Mouse (Mus musculus) stomach, embryonic 16.5 days (tissue): Measurements from ENCODE around the gene Eipr1. TPM values are rescaled to one million over a fixed set of nuclear protein-coding genes. Genes with fewer than 3 reads are reported as not detected.

Experiments
- ATAC-seq: fragments of 200-750 bp; cut with Nextera tagmentation; 2 replicates; pipeline ENCODE4 v1.8.0; 2017; ENCODE audit warnings: moderate number of reproducible peaks, moderate TSS enrichment; ENCODE audit not compliant: insufficient read depth, low FRiP score
- H3K27ac ChIP-seq: fragments of 300-500 bp; sonication (generic); 2 replicates; pipeline ENCODE4 v1.5.1; 2014; ENCODE audit warnings: low read length
- H3K27me3 ChIP-seq: fragments of 300-500 bp; sonication (generic); 2 replicates; pipeline ENCODE4 v1.6.1; 2014; ENCODE audit warnings: low read length, control low read depth, mixed read lengths; ENCODE audit not compliant: control insufficient read depth, insufficient read depth
- H3K36me3 ChIP-seq: fragments of 300-500 bp; sonication (generic); 2 replicates; pipeline ENCODE4 v1.6.1; 2014; ENCODE audit warnings: low read length; ENCODE audit not compliant: control insufficient read depth, insufficient read depth
- H3K4me1 ChIP-seq: fragments of 300-500 bp; sonication (generic); 2 replicates; pipeline ENCODE4 v1.6.1; 2014; ENCODE audit warnings: low read length, control low read depth, mixed read lengths; ENCODE audit not compliant: control insufficient read depth, insufficient read depth
- H3K4me2 ChIP-seq: fragments of 300-500 bp; sonication (generic); 2 replicates; pipeline ENCODE4 v1.6.1; 2014; ENCODE audit warnings: low read depth, low read length, mixed read lengths
- H3K4me3 ChIP-seq: fragments of 300-500 bp; sonication (generic); replicated peaks from 2 replicates; pipeline ENCODE4 v1.5.1; 2014; ENCODE audit warnings: mild to moderate bottlenecking, low read length
- H3K9ac ChIP-seq: fragments of 300-500 bp; sonication (generic); 2 replicates; pipeline ENCODE4 v1.6.1; 2014; ENCODE audit warnings: low read length
- H3K9me3 ChIP-seq: fragments of 300-500 bp; sonication (generic); replicated peaks from 2 replicates; pipeline ENCODE4 v1.6.1; 2016; ENCODE audit warnings: low read length, control low read depth; ENCODE audit not compliant: control insufficient read depth
- WGBS: fragments of 180-500 bp; shearing (Covaris S2); extraction: QIAGEN DNeasy Blood & Tissue Kit; methylation state at CpG from one replicate; pipeline ENCODE4 v1.1.7; 2014; 5-methylcytosine and 5-hydroxymethylcytosine counted together
- polyA plus RNA-seq: library from polyadenylated mRNA; unstranded; fragments of >200 nt; fragmentation: Nextera tagmentation; extraction: Ambion mirVana; gene quantifications from 2 replicates; pipeline ENCODE4 v1.2.1, GENCODE M21; 2015

The Eipr1 gene
- polyA plus RNA-seq: 24.9 and 27.7 TPM in 2 replicates

DNA sequence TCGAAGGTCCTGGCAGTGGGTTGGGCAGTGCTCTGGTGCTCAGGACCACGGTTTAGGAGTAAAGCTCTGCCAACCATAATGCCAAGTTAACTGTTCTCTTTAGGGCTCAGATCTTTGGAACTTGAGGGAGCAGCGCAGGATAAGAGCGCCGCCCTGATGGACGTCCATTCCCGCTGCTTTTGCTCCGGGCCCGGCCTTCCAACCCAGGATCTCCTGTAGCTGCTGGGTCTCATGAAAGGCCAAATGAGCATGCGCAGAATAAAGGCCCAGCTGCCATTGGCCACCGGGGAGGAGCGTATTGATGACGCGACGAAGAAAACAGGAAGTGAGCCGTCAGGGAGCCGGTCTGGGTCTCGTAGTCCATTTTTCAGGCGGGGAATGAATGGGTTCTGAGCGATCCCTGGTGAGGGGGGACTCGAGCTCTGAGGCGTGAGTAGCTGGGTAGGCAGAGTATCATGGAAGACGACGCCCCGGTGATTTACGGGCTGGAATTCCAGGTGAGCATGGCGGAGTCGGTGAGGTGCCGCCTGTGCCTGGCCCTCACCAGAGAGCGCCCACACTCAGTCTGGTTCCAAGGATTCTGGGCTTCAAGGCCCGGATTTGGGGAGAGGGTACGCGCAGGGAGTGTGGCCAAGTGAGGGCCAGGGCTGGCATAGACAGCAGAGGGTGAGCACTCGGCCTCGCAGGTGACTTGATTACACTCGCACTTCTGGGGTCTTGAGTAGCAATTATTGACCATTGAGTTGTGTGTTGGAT lies at the start of gene Eipr1:
Gene Eipr1, plus strand, starts transcription at position 296 of the 756 bp plus-strand sequence.
- Histone ChIP-seq H3K36me3 (0 out of 2 replicates have a peak, but pooled peaks cover 7% of the 10 kb centered on the region), H3K27me3 (no peaks in the 10 kb centered on the region), H3K9me3 (no peaks in the 10 kb centered on the region), H3K9ac (peak within 1 kb of the TSS; percentile 78), H3K27ac (no peak within 1 kb of the TSS; the same call in 1 of the 2 replicates), H3K4me3 (peak within 1 kb of the TSS; percentile 82), H3K4me1 (peaks cover 4% of the 10 kb centered on the region; the same call in 1 of the 2 replicates), H3K4me2 (peak within 1 kb of the TSS; percentile 93)
- ATAC-seq: peak; percentile 86
- WGBS: 4% methylated on average over 36 of the region's 36 CpGs

DNA sequence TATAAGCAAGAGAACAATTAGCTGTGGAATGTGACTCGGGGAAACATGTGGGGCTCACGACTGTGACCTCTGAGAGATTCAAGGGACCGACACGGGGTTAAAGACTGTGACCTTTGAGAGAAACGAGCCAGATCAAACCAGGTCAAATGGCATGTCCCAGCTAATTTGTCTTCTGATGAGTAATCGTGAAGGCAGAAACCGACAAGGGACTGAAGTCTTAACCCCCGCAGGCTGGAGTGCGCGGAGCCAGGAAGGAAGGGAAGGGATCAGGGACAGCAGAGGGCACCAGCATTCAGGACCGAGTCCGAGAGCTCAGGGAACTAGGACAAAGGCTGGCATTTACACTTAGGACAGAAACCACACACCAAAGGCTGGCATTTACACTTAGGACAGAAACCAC lies 47.2 kb upstream of the Eipr1 start:
- H3K9me3 ChIP-seq: no peaks in the 10 kb centered on the region
- H3K27me3 ChIP-seq: no peaks in the 10 kb centered on the region
- no peak overlapping the region for H3K9ac ChIP-seq
- no peak overlapping the region for H3K4me3 ChIP-seq
- no peaks in the 10 kb centered on the region for H3K4me1 ChIP-seq
- no peaks in the 10 kb centered on the region for H3K36me3 ChIP-seq
- no peak overlapping the region for H3K4me2 ChIP-seq
- no peak for ATAC-seq
- H3K27ac ChIP-seq: no peak overlapping the region
- WGBS: 21% methylated on average over 12 of the region's 12 CpGs

DNA sequence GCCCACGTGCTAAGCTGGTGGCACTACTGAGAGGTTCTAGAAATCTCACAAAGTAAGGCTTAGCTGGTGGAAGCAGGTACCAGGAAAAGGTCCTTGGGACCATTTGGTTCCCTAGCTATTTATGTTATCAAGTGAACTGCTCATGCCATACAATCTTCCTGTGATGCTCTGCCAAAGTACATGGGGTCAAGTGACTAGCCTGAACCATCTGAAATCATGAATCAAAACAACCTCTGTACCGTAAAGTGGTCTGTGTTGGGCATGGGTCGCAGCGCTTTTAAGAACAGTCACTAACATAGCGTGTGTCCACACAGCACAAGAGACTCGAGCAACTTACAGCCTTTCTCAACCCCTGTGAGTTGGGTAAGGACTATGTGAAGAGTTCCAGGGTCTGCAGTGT lies 46.4 kb upstream of the Eipr1 start:
- H3K9ac ChIP-seq: no peak overlapping the region
- H3K4me3 ChIP-seq: no peak overlapping the region
- H3K9me3 ChIP-seq: no peaks in the 10 kb centered on the region
- ATAC-seq: no peak
- H3K27me3 ChIP-seq: no peaks in the 10 kb centered on the region
- H3K4me2 ChIP-seq: no peak overlapping the region
- no peaks in the 10 kb centered on the region for H3K4me1 ChIP-seq
- no peaks in the 10 kb centered on the region for H3K36me3 ChIP-seq
- 80% methylated on average over 6 of the region's 6 CpGs for WGBS
- no peak overlapping the region for H3K27ac ChIP-seq

DNA sequence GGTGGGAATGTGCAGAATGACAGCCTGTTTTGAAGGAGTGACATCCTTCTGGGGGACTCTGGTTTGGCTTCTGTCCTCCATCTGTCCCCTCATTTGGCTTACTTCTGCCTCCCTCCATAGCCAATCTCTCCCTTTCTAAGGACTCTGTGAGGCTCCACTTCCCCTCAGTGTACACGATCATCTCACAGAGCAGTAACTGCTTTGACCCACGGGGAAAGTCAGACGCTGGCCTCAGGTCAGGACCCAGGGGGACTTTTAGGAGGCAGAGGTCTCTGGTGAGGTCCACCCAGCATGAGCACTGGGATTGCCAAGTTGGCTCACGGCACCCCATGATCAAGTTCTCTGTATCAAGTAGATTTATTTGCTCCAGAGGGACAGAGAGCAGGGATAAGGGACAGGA lies 43.4 kb upstream of the Eipr1 start:
- Histone ChIP-seq H3K4me3 (no peak overlapping the region), H3K36me3 (peaks cover 5% of the 10 kb centered on the region; the same call in 1 of the 2 replicates)
- ATAC-seq: no peak

DNA sequence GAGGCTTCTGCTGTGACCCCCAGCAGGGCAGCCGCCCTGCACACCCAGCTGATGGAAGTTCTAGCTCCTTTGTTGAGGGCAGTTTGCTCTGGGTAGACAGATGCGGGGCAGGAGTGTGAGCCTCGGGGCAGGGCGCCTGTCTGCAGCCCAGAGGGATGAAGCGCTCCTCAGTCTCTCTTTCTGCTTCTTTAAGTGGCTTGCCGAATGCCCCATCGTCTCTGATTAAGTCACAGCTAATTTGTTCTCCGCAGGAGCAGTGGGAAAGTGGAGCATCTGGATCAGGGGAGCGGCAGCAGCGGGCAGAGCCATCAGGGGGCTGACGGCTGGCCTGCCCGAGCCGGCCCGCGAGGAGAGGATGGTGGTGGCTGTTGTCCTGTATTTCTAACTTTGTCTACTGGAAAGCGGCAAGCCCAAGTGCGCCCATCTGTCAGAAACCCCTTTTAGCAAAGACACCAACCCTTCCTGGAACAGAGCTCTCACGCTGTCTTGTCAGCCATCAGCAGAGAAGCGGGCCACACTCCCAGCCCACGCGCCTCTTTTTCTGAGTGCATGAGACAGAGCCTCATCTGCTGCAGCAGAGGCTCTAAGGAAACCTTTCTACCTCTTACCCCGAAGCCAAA lies 40.9 kb upstream of the Eipr1 start:
- no peaks in the 10 kb centered on the region for H3K9me3 ChIP-seq
- ATAC-seq: no peak

More for the DNA sequence above, 43.4 kb upstream of the Eipr1 start:
- H3K27ac ChIP-seq: no peak overlapping the region
- no peaks in the 10 kb centered on the region for H3K27me3 ChIP-seq
- no peak overlapping the region for H3K4me2 ChIP-seq
- 75% methylated on average over 4 of the region's 4 CpGs for WGBS
- H3K9me3 ChIP-seq: no peaks in the 10 kb centered on the region
- H3K4me1 ChIP-seq: no peaks in the 10 kb centered on the region
- no peak overlapping the region for H3K9ac ChIP-seq

DNA sequence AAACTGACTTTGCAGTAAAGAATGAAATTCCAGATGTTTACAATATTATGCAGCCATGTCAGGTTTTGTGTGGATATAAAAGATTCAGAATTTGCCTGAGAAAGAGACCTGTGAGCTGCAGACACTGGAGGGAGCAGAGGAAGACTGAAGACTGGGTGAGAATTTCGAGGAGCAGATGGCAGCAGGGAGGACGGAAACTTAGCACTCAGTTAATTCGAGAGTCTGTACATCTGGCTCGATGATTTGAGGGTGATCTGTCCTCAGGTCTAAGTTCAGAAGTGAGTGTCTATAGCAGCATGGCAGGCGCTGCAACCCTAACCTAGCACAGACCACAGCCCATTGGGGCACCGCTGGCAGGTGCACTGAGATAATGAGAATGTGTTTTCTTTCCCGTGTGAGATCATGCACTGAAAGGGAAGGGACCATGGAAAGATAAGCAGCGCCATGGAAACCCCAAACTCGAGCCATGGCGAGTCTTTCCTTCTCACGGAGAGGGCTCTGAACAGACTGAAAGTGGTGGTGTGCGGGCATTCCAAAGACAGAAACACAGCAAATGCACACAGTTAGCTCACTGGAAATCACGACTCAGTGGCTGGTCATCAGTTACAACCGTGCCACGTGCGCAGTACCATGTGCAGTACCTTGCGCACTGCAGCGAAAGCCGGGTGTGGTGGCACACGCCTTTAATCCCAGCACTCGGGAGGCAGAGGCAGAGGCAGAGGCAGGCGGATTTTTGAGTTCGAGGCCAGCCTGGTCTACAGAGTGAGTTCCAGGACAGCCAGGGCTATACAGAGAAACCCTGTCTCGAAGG lies 36.6 kb upstream of the Eipr1 start:
- no peak overlapping the region for H3K4me2 ChIP-seq
- no peaks in the 10 kb centered on the region for H3K4me1 ChIP-seq
- 80% methylated on average over 24 of the region's 24 CpGs for WGBS
- no peaks in the 10 kb centered on the region for H3K27me3 ChIP-seq
- no peaks in the 10 kb centered on the region for H3K9me3 ChIP-seq
- no peak overlapping the region for H3K9ac ChIP-seq
- peaks cover 11% of the 10 kb centered on the region for H3K36me3 ChIP-seq
- ATAC-seq: no peak
- H3K27ac ChIP-seq: no peak overlapping the region
- no peak overlapping the region for H3K4me3 ChIP-seq

More for the DNA sequence above, 40.9 kb upstream of the Eipr1 start:
- Histone ChIP-seq H3K27ac (no peak overlapping the region), H3K9ac (no peak overlapping the region), H3K27me3 (no peaks in the 10 kb centered on the region), H3K4me1 (no peaks in the 10 kb centered on the region), H3K4me3 (no peak overlapping the region), H3K36me3 (peaks cover 9% of the 10 kb centered on the region; the same call in 1 of the 2 replicates), H3K4me2 (no peak overlapping the region)
- WGBS: 84% methylated on average over 22 of the region's 22 CpGs

DNA sequence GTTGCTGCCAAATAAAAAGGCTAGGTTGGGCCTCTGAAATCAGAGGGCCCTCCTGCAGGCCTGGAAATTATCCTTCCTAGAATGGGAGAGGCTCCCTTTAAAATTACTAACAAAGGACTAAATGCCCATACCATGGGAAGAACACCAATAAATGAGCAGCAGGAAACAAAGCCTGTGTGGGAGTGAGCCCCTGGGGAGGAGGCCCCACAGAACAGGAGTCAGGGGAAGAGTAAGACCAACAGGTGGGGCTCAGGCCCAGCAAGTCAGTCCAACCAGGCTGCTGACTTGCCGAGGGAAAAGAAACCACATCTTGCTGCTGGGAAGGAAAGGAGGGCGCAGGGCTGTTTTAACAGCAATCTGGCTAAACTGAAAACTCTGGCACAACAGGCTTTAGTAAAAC lies 34.5 kb upstream of the Eipr1 start:
- Histone ChIP-seq H3K27me3 (no peaks in the 10 kb centered on the region), H3K36me3 (peaks cover 22% of the 10 kb centered on the region; the same call in 1 of the 2 replicates), H3K4me1 (no peaks in the 10 kb centered on the region), H3K9ac (no peak overlapping the region), H3K4me3 (no peak overlapping the region), H3K4me2 (no peak overlapping the region), H3K9me3 (no peaks in the 10 kb centered on the region), H3K27ac (no peak overlapping the region)
- WGBS: 88% methylated on average over 2 of the region's 2 CpGs
- ATAC-seq: no peak

DNA sequence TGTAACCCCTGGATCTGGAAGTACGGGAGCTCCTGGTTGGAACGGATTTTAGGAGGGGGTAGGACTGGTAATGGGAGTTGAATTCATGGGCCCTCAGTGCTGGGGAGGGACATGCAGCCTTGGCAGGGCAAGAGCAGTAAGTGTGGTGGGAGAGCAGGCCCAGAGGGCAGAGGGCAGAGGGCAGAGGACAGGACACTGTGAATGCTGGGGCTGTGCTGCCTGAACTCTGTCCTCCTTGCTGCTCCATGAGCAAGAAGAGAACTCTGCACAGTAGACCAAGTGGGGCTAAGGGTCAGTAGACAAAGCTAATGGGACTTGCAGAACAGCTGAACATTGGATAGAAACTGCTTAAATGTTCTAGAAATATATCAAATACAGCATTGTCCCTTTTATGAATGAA lies 33.5 kb upstream of the Eipr1 start:
- Histone ChIP-seq H3K36me3 (peaks cover 21% of the 10 kb centered on the region; the same call in 1 of the 2 replicates), H3K4me1 (no peaks in the 10 kb centered on the region), H3K9me3 (no peaks in the 10 kb centered on the region), H3K4me2 (no peak overlapping the region), H3K27me3 (no peaks in the 10 kb centered on the region), H3K9ac (no peak overlapping the region), H3K4me3 (no peak overlapping the region), H3K27ac (no peak overlapping the region)
- 96% methylated on average over 2 of the region's 2 CpGs for WGBS
- no peak for ATAC-seq
